Mouse (Mus musculus): ENCODE data around the gene Il20ra.

GRCm38 (mm10) chr10:19718627-19719026, 6.3 kb downstream of the Il20ra start:
- TF ChIP-seq ZNF384 (IDR thresholded peaks at IDR 0.05; ENCODE audit: low read depth, low read length) = no peak
- no peak for TF ChIP-seq MAFK (IDR thresholded peaks at IDR 0.05; ENCODE audit: insufficient read depth, low read depth, low read length)
- no peak for TF ChIP-seq HCFC1 (IDR thresholded peaks at IDR 0.05; ENCODE audit: borderline replicate concordance, insufficient read depth, low read length)
- TF ChIP-seq ZC3H11A (IDR thresholded peaks at IDR 0.05; ENCODE audit: borderline replicate concordance, low read depth, low read length) = no peak

All from ES-E14 (cell line).